Mouse (Mus musculus) G1E (cell line): ENCODE data around the gene Elob.

Source experiments
- CTCF ChIP-seq: IDR thresholded peaks from 2 replicates; pipeline ENCODE4 v1.5.1; 2012; ENCODE audit warnings: low read depth, low read length, inconsistent platforms, mixed read lengths
- TAL1 ChIP-seq: conservative IDR thresholded peaks from 2 replicates; pipeline ENCODE4 v1.6.1; 2012; ENCODE audit warnings: low read depth, low read length, inconsistent platforms, mixed read lengths

DNA sequence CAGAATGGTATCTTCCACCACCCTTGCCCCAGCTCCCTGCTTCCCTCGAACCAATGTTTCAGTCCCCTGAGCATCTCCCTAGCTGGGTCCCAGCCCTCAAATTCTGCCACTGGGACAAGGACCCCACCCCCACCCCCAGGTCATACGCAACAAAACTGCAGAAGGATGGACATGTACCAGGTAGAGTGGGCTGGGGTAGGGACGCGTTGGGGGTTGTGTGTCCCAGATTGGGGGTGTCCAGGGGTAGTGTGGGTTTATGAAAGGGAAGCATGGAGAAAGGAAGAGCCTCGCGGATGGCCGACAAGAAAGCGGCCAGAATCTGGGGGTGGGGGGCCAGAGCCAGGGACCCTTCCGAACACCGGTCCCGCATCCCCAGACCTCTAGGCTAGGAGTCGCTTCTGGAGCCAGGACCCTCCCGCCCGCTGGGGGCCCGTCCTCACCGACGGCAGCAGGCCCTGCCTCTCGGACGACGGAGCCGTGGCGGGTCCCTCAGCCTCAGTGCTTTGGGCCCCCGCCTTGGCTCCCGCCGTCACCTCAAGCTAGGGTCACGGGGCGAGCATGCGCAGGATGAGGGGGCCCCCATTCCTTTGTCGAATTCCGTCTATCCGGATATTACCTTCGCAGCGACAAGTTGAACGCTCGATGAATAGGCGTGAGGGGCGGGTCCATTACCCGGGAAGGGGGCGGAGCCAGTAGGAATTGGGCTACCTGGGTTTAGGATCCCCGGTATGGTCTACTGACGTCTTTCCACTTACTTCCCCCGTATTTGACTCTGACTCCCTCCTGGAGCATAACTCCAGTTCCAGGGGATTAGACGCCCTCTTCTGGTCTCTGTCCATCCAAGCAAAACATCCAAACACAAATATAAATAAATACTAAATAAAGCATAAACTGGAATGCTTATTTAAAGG lies 43.1 kb downstream of the Elob start, which contains the start of gene Flywch2:
- TF ChIP-seq CTCF (no peak), TAL1 (no peak)
